Mouse (Mus musculus) heart, adult 2 months (tissue): Measurements from ENCODE around the gene Slc17a4. TPM values are rescaled to one million over a fixed set of nuclear protein-coding genes. Genes with fewer than 3 reads are reported as not detected.
A peak's percentile ranks its signal among the peaks of the same experiment; 100 is the strongest.

Experiments used
- DNase-seq, 2 experiments: peaks; one replicate each; pipeline ENCODE4 v3.0.0; 2021
- H3K27ac ChIP-seq: fragments of 200-600 bp; 2 replicates; pipeline ENCODE4 v1.8.1; 2022
- H3K27me3 ChIP-seq: fragments of 200-500 bp; 2 replicates; pipeline ENCODE4 v1.6.1; 2012; ENCODE audit warnings: mild to moderate bottlenecking, low read length, inconsistent platforms, mixed read lengths; ENCODE audit not compliant: control insufficient read depth, insufficient read depth
- H3K36me3 ChIP-seq: fragments of 200-500 bp; 2 replicates; pipeline ENCODE4 v1.6.1; 2012; ENCODE audit warnings: low read length, inconsistent platforms; ENCODE audit not compliant: control insufficient read depth, insufficient read depth
- H3K4me1 ChIP-seq: fragments of 200-500 bp; 2 replicates; pipeline ENCODE4 v1.6.1; 2011; ENCODE audit warnings: low read length; ENCODE audit not compliant: control insufficient read depth, insufficient read depth
- H3K4me3 ChIP-seq: fragments of 200-600 bp; 2 replicates; pipeline ENCODE4 v1.8.1; 2022
- H3K79me2 ChIP-seq: fragments of 200-500 bp; replicated peaks from 2 replicates; pipeline ENCODE4 v1.6.1; 2012; ENCODE audit warnings: mild to moderate bottlenecking, inconsistent platforms, low read length, moderate library complexity, mixed read lengths; ENCODE audit not compliant: control insufficient read depth, insufficient read depth
- H3K9ac ChIP-seq: fragments of 200-500 bp; 2 replicates; pipeline ENCODE4 v1.6.1; 2012; ENCODE audit warnings: low read depth, mild to moderate bottlenecking, control low read depth, inconsistent platforms, low read length, mixed read lengths
- CTCF ChIP-seq: fragments of 200-600 bp; IDR thresholded peaks from 2 replicates; pipeline ENCODE4 v1.8.1; 2022; ENCODE audit warnings: antibody characterized with exemption, mild to moderate bottlenecking, moderate library complexity
- EP300 ChIP-seq: fragments of 200-500 bp; IDR thresholded peaks from 2 replicates; pipeline ENCODE4 v1.6.1; 2011; ENCODE audit warnings: low read depth, low read length, control low read depth; ENCODE audit not compliant: insufficient read depth
- POLR2A ChIP-seq: fragments of 200-500 bp; IDR thresholded peaks from 2 replicates; pipeline ENCODE4 v1.6.1; 2011; ENCODE audit warnings: mild to moderate bottlenecking, low read depth, low read length, control low read depth; ENCODE audit not compliant: insufficient read depth
- WGBS: fragments of 180-500 bp; shearing (Covaris S2); methylation state at CpG from one replicate; pipeline ENCODE4 v1.1.7; 2018; 5-methylcytosine and 5-hydroxymethylcytosine counted together
- intact Hi-C: fragments of 180-260 bp; cut with DNase I; formaldehyde crosslinking; loops from one replicate; pipeline ENCODE4 v1.15.1; 2025
- polyA plus RNA-seq: library from polyadenylated mRNA; depleted of rRNA; stranded (reverse); fragments of >200 nt; gene quantifications from 2 replicates; pipeline ENCODE4 v1.2.3, GENCODE M21; 2012
- total RNA-seq, 2 experiments: library from RNA; stranded (reverse); gene quantifications; 2 replicates each; pipeline ENCODE4 v1.2.3; 2021

The Slc17a4 gene
- total and polyA plus RNA-seq, 3 experiments: not detected

GRCm38 (mm10) chr13:23930461-23930860 lies 15.7 kb upstream of the Slc17a4 start:
- Histone ChIP-seq H3K27ac (no peak overlapping the region), H3K4me1 (no peaks in the 10 kb centered on the region), H3K27me3 (no peaks in the 10 kb centered on the region), H3K79me2 (no peaks in the 10 kb centered on the region), H3K9ac (no peak overlapping the region), H3K4me3 (no peak overlapping the region), H3K36me3 (no peaks in the 10 kb centered on the region)
- 87% methylated on average over 9 of the region's 9 CpGs for WGBS
- no peak for DNase-seq
- intact Hi-C loops: no loop called here
- TF ChIP-seq POLR2A (no peak), CTCF (no peak), EP300 (no peak)

- Histone ChIP-seq H3K9ac (no peak overlapping the region), H3K4me1 (no peaks in the 10 kb centered on the region), H3K4me3 (no peak overlapping the region), H3K27ac (no peak overlapping the region), H3K79me2 (no peaks in the 10 kb centered on the region), H3K27me3 (no peaks in the 10 kb centered on the region), H3K36me3 (no peaks in the 10 kb centered on the region)
- DNase-seq: no peak
- no peak for TF ChIP-seq POLR2A
- TF ChIP-seq EP300: no peak
- no peak for TF ChIP-seq CTCF
- 30% methylated on average over 3 of the region's 3 CpGs for WGBS
- intact Hi-C loops: no loop called here
These were observed 13.8 kb upstream of the Slc17a4 start for GRCm38 (mm10) chr13:23928637-23929036.

DNA sequence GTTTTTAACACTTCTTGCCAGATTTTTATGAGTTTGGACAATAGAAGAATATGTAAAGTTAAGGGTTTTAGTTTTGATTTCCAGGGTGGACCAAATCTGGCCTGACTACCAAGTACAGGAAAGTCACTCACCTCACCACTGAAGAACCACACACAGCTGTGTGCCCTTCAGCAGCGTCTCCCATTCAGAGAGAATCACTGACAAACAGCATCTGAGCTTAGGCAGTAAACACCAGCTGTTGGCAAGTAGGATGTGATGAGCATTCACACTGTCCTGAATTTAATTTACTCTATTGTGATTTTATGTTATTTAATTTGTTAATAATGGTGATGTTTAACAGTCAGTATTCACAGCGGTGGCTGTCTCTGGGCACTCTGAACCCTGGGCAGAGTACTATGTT lies 11.0 kb upstream of the Slc17a4 start:
- intact Hi-C loops: no loop called here
- Histone ChIP-seq H3K9ac (no peak overlapping the region), H3K27me3 (no peaks in the 10 kb centered on the region), H3K36me3 (no peaks in the 10 kb centered on the region), H3K79me2 (no peaks in the 10 kb centered on the region), H3K27ac (no peak overlapping the region), H3K4me3 (no peak overlapping the region), H3K4me1 (no peaks in the 10 kb centered on the region)
- 89% methylated on average over 2 of the region's 2 CpGs for WGBS
- DNase-seq: no peak
- TF ChIP-seq EP300 (no peak), CTCF (no peak), POLR2A (no peak)

DNA sequence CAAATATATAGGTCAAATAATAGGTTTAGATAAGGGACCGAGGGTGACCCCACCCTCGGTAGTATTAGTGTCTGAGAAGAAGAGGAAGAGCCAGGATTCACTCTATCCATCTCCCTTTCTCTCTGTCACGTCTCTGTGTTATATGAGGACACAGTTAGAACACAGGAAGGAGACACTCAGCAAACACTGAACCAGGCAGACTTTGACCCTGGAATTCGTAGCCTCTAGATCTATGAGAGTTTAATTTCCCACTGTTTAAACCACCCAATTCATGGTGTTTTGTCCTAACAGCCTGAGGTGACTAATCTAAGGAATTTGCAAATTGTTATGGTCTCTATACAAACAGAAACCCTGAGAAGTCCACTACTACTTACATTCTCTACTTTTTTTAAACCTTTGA lies 2.9 kb upstream of the Slc17a4 start:
- Histone ChIP-seq H3K4me3 (no peak overlapping the region), H3K9ac (no peak overlapping the region), H3K79me2 (no peaks in the 10 kb centered on the region), H3K27me3 (no peaks in the 10 kb centered on the region), H3K36me3 (no peaks in the 10 kb centered on the region), H3K4me1 (peaks cover 2% of the 10 kb centered on the region; the same call in 1 of the 2 replicates), H3K27ac (no peak overlapping the region)
- intact Hi-C loops: no loop called here
- TF ChIP-seq CTCF (no peak), POLR2A (no peak), EP300 (no peak)
- WGBS: 55% methylated on average over 4 of the region's 4 CpGs
- no peak for DNase-seq

GRCm38 (mm10) chr13:23916132-23916531 lies 1.3 kb upstream of the Slc17a4 start:
- DNase-seq: no peak
- H3K27ac ChIP-seq: no peak overlapping the region
- 78% methylated on average over 1 of the region's 1 CpGs for WGBS

DNA sequence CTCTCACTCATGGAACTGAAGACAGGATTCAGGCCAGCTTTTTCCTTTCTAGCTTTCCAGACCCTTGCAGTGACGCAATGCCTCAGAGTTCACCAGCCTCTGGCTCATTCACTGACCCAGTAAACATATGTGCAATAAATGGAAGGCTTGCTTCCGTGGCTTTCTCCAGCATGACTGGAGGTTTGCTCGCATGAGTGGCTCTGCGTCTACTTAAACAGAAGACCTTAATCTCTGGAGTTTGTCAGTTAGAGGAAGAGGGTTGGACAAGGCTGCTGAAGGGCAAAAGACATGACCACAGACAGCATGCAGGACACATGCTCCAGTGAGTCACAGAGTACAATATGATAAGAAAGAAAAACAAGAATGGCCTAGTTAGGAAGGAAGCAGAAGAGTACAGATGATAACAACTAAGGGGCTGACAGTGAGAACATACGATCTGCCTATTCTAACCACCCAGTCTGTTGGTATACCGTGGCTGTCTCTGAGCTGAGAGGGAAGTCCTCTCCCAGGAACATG lies 960 bp downstream of the Slc17a4 start:
- peak overlapping the region; percentile 40; the same call in 1 of the 2 replicates for H3K27ac ChIP-seq

More at GRCm38 (mm10) chr13:23916132-23916531, 1.3 kb upstream of the Slc17a4 start:
- no peaks in the 10 kb centered on the region for H3K27me3 ChIP-seq
- peaks cover 2% of the 10 kb centered on the region; the same call in 1 of the 2 replicates for H3K4me1 ChIP-seq
- H3K9ac ChIP-seq: no peak overlapping the region
- TF ChIP-seq POLR2A: no peak
- no peak for TF ChIP-seq CTCF
- no peak for TF ChIP-seq EP300
- no peak overlapping the region for H3K4me3 ChIP-seq
- intact Hi-C loops: no loop called here
- no peaks in the 10 kb centered on the region for H3K36me3 ChIP-seq
- H3K79me2 ChIP-seq: no peaks in the 10 kb centered on the region

GRCm38 (mm10) chr13:23911335-23911734 lies 3.5 kb downstream of the Slc17a4 start:
- 79% methylated on average over 5 of the region's 5 CpGs for WGBS

More for the DNA sequence above, 960 bp downstream of the Slc17a4 start:
- DNase-seq: peak; percentile 30 to 51
- no peaks in the 10 kb centered on the region for H3K36me3 ChIP-seq
- H3K9ac ChIP-seq: no peak overlapping the region
- H3K27me3 ChIP-seq: no peaks in the 10 kb centered on the region
- TF ChIP-seq EP300 (no peak), POLR2A (no peak), CTCF (no peak)
- H3K4me3 ChIP-seq: no peak overlapping the region
- 19% methylated on average over 6 of the region's 6 CpGs for WGBS
- peaks cover 2% of the 10 kb centered on the region; the same call in 1 of the 2 replicates for H3K4me1 ChIP-seq
- no peaks in the 10 kb centered on the region for H3K79me2 ChIP-seq
- intact Hi-C loops: no loop called here

More at GRCm38 (mm10) chr13:23911335-23911734, 3.5 kb downstream of the Slc17a4 start:
- no peak for DNase-seq
- Histone ChIP-seq H3K79me2 (no peaks in the 10 kb centered on the region), H3K4me1 (peaks cover 2% of the 10 kb centered on the region; the same call in 1 of the 2 replicates), H3K27me3 (no peaks in the 10 kb centered on the region), H3K27ac (no peak overlapping the region), H3K4me3 (no peak overlapping the region), H3K9ac (no peak overlapping the region), H3K36me3 (no peaks in the 10 kb centered on the region)
- TF ChIP-seq POLR2A: no peak
- TF ChIP-seq EP300: no peak
- no peak for TF ChIP-seq CTCF
- intact Hi-C loops: no loop called here
